Mouse (Mus musculus): ENCODE measurements at regions not wholly inside any gene's neighbourhood (a gene's known extent, or its start where the extent isn't known, plus 50 kb on each side); places are given as distances from the start of the nearest gene placed in this dataset.

DNA sequence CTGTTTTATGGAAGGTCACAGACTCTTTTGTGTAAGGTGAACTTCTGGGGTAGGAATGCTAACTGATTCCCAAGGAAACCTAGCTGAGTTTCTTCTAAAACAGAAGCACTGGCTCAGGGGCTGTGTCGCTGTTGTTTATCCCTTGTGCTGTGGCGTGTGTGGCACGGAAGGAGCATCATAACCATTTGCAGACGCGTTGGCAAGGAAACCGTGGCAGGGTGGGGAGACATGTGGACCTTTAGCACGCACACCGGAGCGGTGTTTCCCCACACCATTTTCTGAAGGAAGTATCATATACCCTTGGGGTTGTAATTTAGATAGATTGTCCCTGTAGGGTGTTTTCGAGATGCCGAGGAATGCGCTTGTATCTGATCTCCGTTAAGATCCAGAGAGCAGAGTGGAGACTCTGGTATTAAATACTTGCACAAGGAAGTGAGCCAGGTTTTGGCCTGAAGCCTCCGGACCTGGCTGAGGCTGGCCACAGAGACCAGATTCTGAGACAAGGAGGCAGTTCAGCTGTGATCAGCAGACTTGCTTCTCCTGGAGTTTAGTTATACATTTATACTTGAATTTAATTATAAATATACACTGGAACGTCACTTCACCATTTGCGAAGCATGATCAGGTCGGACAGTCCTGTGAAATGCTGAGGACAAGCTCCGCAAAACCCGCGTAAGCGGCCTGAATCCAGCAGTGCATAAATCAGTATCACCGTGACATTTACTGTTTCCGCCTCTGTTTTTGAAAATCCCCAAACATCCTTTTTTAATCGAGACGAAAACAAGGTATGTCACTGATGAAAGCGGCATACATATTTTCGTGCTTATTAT lies 84.5 kb upstream of the Adgrl2 start:
- dilution Hi-C loops (cut with MboI; ENCODE audit: extremely low pct_ligation_motif_present, extremely low pct_unique_long_range_greater_than_20kb, low sequenced_read_pairs): no loop called here
- H3K4me3 ChIP-seq (replicated peaks in 1 of 3; ENCODE audit: low read depth in 2 of 3, low read length in 2 of 3, poor library complexity in 1 of 3): no peak overlapping the region
- no peaks in the 10 kb centered on the region for H3K27me3 ChIP-seq (replicated peaks)
- peaks cover 0 to 4% of the 10 kb centered on the region in 2 experiments; a peak in 1 of 4 replicates for H3K4me1 ChIP-seq (ENCODE audit: control insufficient read depth in 1 of 2, insufficient read depth in 2 of 2)
- DNase-seq (ENCODE audit: extremely low read depth): no peak
- in situ Hi-C loops (cut with MboI; ENCODE audit: low pct_ligation_motif_present, low pct_unique_long_range_greater_than_20kb, low sequenced_read_pairs): no loop called here
- H3K36me3 ChIP-seq (replicated peaks in 1 of 2; ENCODE audit: control insufficient read depth in 1 of 2, insufficient read depth in 1 of 2, low read length in 1 of 2): no peaks in the 10 kb centered on the region
- no peak overlapping the region for H3K27ac ChIP-seq (ENCODE audit: insufficient read depth, low read depth)
- no peak for TF ChIP-seq CTCF (conservative IDR thresholded peaks at IDR 0.05 in 1 of 2, IDR thresholded peaks at IDR 0.05 in 1 of 2; ENCODE audit: low read depth in 2 of 2, low read length in 2 of 2)
- TF ChIP-seq MAX (IDR thresholded peaks at IDR 0.05; ENCODE audit: low read length): no peak
- no peak for TF ChIP-seq POLR2A (IDR thresholded peaks at IDR 0.05; ENCODE audit: low read depth, low read length)
- TF ChIP-seq CHD2 (IDR thresholded peaks at IDR 0.05; ENCODE audit: low read length): no peak
- TF ChIP-seq RAD21 (IDR thresholded peaks at IDR 0.05; ENCODE audit: low read depth, low read length): no peak
- TF ChIP-seq MEF2A (IDR thresholded peaks at IDR 0.05; ENCODE audit: borderline replicate concordance, low read depth, low read length): no peak
- TF ChIP-seq IRF4 (IDR thresholded peaks at IDR 0.05; ENCODE audit: low read depth, low read length): no peak
- TF ChIP-seq BHLHE40 (IDR thresholded peaks at IDR 0.05; ENCODE audit: low read depth, low read length): no peak
- TF ChIP-seq EP300 (IDR thresholded peaks at IDR 0.05; ENCODE audit: low read length): no peak
- TF ChIP-seq GABPA (IDR thresholded peaks at IDR 0.05; ENCODE audit: insufficient replicate concordance, low read depth, low read length): no peak
- TF ChIP-seq MAZ (IDR thresholded peaks at IDR 0.05; ENCODE audit: low read depth, low read length): no peak
- TF ChIP-seq RCOR1 (conservative IDR thresholded peaks at IDR 0.05; ENCODE audit: low read depth, low read length): no peak
- no peak for TF ChIP-seq JUN (IDR thresholded peaks at IDR 0.05; ENCODE audit: insufficient read depth, low read depth, low read length)
- no peak for TF ChIP-seq SMC3 (IDR thresholded peaks at IDR 0.05; ENCODE audit: low read depth, low read length)
- TF ChIP-seq ETS1 (conservative IDR thresholded peaks at IDR 0.05; ENCODE audit: low read depth, low read length): no peak
- TF ChIP-seq SIN3A (IDR thresholded peaks at IDR 0.05; ENCODE audit: low read length): no peak
- no peak for TF ChIP-seq CHD1 (IDR thresholded peaks at IDR 0.05; ENCODE audit: low read depth, low read length)
- H3K9me3 ChIP-seq (replicated peaks; ENCODE audit: low read length): no peaks in the 10 kb centered on the region
- no peaks in the 10 kb centered on the region for H3K79me2 ChIP-seq (replicated peaks; ENCODE audit: control insufficient read depth, extremely low read depth, insufficient read depth, poor library complexity, severe bottlenecking)
- H3K4me2 ChIP-seq (ENCODE audit: insufficient read depth, low read depth, poor library complexity, severe bottlenecking): no peak overlapping the region
- no peak overlapping the region for H3K9ac ChIP-seq (ENCODE audit: insufficient read depth, low read depth)

GRCm38 (mm10) chr3:149070201-149070600 lies 79.8 kb upstream of the Adgrl2 start:
- Histone ChIP-seq H3K4me3 (replicated peaks in 1 of 3; ENCODE audit: low read depth in 2 of 3, low read length in 2 of 3, poor library complexity in 1 of 3) (no peak overlapping the region), H3K9me3 (replicated peaks; ENCODE audit: low read length) (no peaks in the 10 kb centered on the region), H3K36me3 (replicated peaks in 1 of 2; ENCODE audit: control insufficient read depth in 1 of 2, insufficient read depth in 1 of 2, low read length in 1 of 2) (no peaks in the 10 kb centered on the region), H3K27me3 (replicated peaks) (no peaks in the 10 kb centered on the region), H3K79me2 (replicated peaks; ENCODE audit: control insufficient read depth, extremely low read depth, insufficient read depth, poor library complexity, severe bottlenecking) (no peaks in the 10 kb centered on the region), H3K4me1 (ENCODE audit: control insufficient read depth in 1 of 2, insufficient read depth in 2 of 2) (peaks cover 0 to 4% of the 10 kb centered on the region in 2 experiments; a peak in 1 of 4 replicates), H3K4me2 (ENCODE audit: insufficient read depth, low read depth, poor library complexity, severe bottlenecking) (no peak overlapping the region), H3K27ac (ENCODE audit: insufficient read depth, low read depth) (no peak overlapping the region), H3K9ac (ENCODE audit: insufficient read depth, low read depth) (no peak overlapping the region)
- no peak for DNase-seq (ENCODE audit: extremely low read depth)
- dilution Hi-C loops (cut with MboI; ENCODE audit: extremely low pct_ligation_motif_present, extremely low pct_unique_long_range_greater_than_20kb, low sequenced_read_pairs) (no loop called here), in situ Hi-C loops (cut with MboI; ENCODE audit: low pct_ligation_motif_present, low pct_unique_long_range_greater_than_20kb, low sequenced_read_pairs) (no loop called here)
- TF ChIP-seq SMC3 (IDR thresholded peaks at IDR 0.05; ENCODE audit: low read depth, low read length): no peak
- TF ChIP-seq USF2 (conservative IDR thresholded peaks at IDR 0.05; ENCODE audit: low read depth, low read length): no peak
- TF ChIP-seq JUND (conservative IDR thresholded peaks at IDR 0.05; ENCODE audit: low read depth, low read length): no peak
- TF ChIP-seq HCFC1 (IDR thresholded peaks at IDR 0.05; ENCODE audit: low read depth, low read length): no peak
- no peak for TF ChIP-seq KAT2A (IDR thresholded peaks at IDR 0.05; ENCODE audit: insufficient replicate concordance, low read length)
- TF ChIP-seq MAZ (IDR thresholded peaks at IDR 0.05; ENCODE audit: low read depth, low read length): no peak
- TF ChIP-seq MEF2A (IDR thresholded peaks at IDR 0.05; ENCODE audit: borderline replicate concordance, low read depth, low read length): no peak
- TF ChIP-seq USF1 (IDR thresholded peaks at IDR 0.05; ENCODE audit: low read depth, low read length): no peak
